Mouse (Mus musculus): ENCODE results near the gene Fcho2. TPM values are rescaled to one million over a fixed set of nuclear protein-coding genes. Genes with fewer than 3 reads are reported as not detected.

Gene Fcho2
- polyA plus RNA-seq, 1 experiment from 2014 or later: 43.2 TPM

DNA sequence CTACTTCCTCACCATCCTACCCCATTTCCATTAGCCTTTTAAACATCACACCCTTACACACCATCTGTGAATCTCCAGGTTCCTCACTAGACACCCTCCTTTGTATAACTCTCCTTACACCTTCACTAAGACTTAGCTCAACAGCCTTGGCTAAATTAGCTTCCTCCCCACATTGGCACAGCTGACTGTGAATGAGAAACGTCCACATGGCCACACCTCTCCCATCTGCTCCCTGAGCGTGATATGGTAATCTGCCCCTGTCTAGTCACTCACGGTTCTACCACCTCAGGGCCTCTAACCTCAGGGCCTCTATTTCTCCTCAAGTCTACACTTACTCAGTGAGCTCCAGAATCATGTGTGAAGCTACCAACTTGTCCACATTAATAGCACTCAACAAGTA lies 82.0 kb downstream of the Fcho2 start:
- no peak overlapping the region for H3K4me2 ChIP-seq (ENCODE audit: low read depth, low read length)
- no peak overlapping the region for H3K9ac ChIP-seq (ENCODE audit: low read length)
- H3K4me3 ChIP-seq (ENCODE audit: low read length): no peak overlapping the region
- H3K27me3 ChIP-seq (ENCODE audit: control insufficient read depth, insufficient read depth, low read depth, low read length): no peaks in the 10 kb centered on the region
- H3K4me1 ChIP-seq (replicated peaks; ENCODE audit: control insufficient read depth, insufficient read depth, low read length): no peaks in the 10 kb centered on the region
- 56% methylated on average over 3 of the region's 3 CpGs for WGBS
- no peaks in the 10 kb centered on the region for H3K9me3 ChIP-seq (ENCODE audit: control insufficient read depth, low read length)
- H3K27ac ChIP-seq (ENCODE audit: low read length): no peak overlapping the region
- peaks cover 27% of the 10 kb centered on the region for H3K36me3 ChIP-seq (ENCODE audit: control insufficient read depth, insufficient read depth, low read length)
- ATAC-seq (ENCODE audit: low read depth): no peak

DNA sequence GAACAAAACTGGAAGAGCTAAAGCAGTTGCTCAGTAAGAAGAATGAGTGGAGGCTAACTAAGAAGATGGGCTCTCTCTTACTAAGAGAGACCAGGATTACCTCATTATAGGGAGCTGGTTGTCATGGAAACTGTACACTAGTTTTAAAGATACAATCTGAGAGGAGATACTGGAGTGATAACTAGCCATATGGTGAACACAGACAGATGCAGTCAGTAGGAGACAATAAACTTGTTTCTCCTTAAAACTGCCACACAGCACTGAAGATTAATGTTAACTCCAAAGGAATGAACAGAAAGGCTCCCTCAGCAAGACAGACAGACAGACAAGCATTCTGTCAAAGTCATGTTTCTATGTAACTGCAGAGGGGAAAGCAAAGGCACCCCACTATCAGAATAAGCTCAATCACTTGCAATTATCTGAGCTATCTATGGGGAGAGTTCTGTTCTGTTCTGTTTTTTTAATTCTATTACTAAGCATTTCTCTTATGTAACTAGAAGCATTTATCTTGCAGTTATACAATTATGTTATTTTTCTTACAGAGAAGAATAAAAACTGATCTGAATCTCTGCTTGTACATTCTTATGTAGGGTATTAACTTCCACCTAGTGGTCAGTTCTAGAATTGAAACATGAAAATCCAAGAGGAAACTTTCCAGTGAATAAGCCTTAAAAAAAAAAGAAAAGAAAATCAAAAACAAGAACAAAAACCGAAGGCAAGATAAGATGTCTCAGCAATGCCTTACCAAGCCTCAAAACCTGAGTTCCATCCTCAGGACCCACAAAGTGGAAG lies 85.8 kb downstream of the Fcho2 start:
- Histone ChIP-seq H3K27ac (ENCODE audit: low read length) (no peak overlapping the region), H3K4me1 (replicated peaks; ENCODE audit: control insufficient read depth, insufficient read depth, low read length) (no peaks in the 10 kb centered on the region), H3K9me3 (ENCODE audit: control insufficient read depth, low read length) (no peaks in the 10 kb centered on the region), H3K36me3 (ENCODE audit: control insufficient read depth, insufficient read depth, low read length) (peaks cover 32% of the 10 kb centered on the region), H3K27me3 (ENCODE audit: control insufficient read depth, insufficient read depth, low read depth, low read length) (no peaks in the 10 kb centered on the region), H3K9ac (ENCODE audit: low read length) (no peak overlapping the region), H3K4me3 (ENCODE audit: low read length) (no peak overlapping the region), H3K4me2 (ENCODE audit: low read depth, low read length) (no peak overlapping the region)
- ATAC-seq (ENCODE audit: low read depth): no peak
- WGBS: 64% methylated on average over 1 of the region's 1 CpGs

DNA sequence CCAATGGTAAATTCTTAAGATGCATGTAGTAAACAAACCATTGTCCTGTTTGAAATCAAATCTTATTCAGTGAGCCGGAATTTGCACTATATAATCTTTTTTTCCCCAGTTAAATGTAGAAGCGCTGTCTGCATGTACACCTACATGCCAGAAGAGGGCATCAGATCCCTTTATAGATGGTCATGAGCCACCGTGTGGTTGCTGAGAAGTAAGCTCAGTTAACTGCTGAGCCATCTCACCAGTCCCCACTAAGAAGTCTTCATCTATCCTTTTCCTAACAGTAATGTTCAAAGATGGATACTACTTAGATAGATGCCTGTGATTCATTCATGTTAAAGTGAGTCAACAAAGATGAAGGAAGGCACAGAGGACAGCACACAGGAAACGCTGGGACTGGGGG lies 88.8 kb downstream of the Fcho2 start:
- peaks cover 20% of the 10 kb centered on the region for H3K36me3 ChIP-seq (ENCODE audit: control insufficient read depth, insufficient read depth, low read length)
- no peak overlapping the region for H3K4me2 ChIP-seq (ENCODE audit: low read depth, low read length)
- H3K4me1 ChIP-seq (replicated peaks; ENCODE audit: control insufficient read depth, insufficient read depth, low read length): no peaks in the 10 kb centered on the region
- H3K4me3 ChIP-seq (ENCODE audit: low read length): no peak overlapping the region
- H3K27ac ChIP-seq (ENCODE audit: low read length): no peak overlapping the region
- H3K27me3 ChIP-seq (ENCODE audit: control insufficient read depth, insufficient read depth, low read depth, low read length): no peaks in the 10 kb centered on the region
- no peak for ATAC-seq (ENCODE audit: low read depth)
- no peak overlapping the region for H3K9ac ChIP-seq (ENCODE audit: low read length)
- no peaks in the 10 kb centered on the region for H3K9me3 ChIP-seq (ENCODE audit: control insufficient read depth, low read length)
- 56% methylated on average over 4 of the region's 4 CpGs for WGBS

DNA sequence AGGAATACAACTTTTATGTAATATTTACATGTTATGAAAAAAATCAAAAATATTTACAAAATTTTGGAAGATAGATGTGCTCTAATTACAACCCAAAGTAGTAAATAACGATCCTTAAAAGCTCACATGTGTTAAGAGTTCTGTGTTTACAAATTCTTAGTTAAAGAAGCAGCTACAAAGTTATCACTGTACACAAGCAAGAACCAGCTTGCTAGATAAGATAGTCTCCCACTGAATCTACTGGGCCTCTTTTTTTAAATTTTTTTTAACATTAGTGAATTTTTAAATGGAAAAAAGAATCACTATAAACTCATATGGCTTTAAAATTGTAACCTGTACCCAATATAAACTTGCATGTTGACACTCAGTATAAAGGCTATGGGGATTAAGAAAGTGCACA lies 91.8 kb downstream of the Fcho2 start:
- H3K27me3 ChIP-seq (ENCODE audit: control insufficient read depth, insufficient read depth, low read depth, low read length): no peaks in the 10 kb centered on the region
- ATAC-seq (ENCODE audit: low read depth): no peak
- H3K9me3 ChIP-seq (ENCODE audit: control insufficient read depth, low read length): no peaks in the 10 kb centered on the region
- no peak overlapping the region for H3K4me2 ChIP-seq (ENCODE audit: low read depth, low read length)
- H3K27ac ChIP-seq (ENCODE audit: low read length): no peak overlapping the region
- WGBS: 85% methylated on average over 1 of the region's 1 CpGs
- peaks cover 11% of the 10 kb centered on the region for H3K36me3 ChIP-seq (ENCODE audit: control insufficient read depth, insufficient read depth, low read length)
- no peak overlapping the region for H3K4me3 ChIP-seq (ENCODE audit: low read length)
- H3K9ac ChIP-seq (ENCODE audit: low read length): no peak overlapping the region
- no peaks in the 10 kb centered on the region for H3K4me1 ChIP-seq (replicated peaks; ENCODE audit: control insufficient read depth, insufficient read depth, low read length)

DNA sequence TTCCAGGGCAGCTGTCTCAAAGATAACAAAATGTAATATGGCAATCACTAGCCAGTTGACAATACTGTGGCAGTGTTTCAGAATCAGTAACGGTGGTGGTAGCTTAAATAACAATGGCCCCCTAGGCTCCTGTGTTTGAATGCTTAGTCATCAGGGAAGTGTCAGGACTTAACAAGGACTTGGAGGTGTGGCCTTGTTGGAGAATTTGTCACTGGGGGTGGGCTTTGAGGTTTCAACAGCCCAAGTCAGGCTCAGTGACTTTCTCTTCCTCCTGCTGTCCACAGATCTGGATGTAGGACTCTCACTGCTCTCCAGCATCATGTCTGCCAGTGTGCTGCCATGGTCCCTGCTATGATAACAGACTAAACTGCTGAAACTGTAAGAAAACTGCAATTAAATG lies 93.0 kb downstream of the Fcho2 start:
- no peak overlapping the region for H3K27ac ChIP-seq (ENCODE audit: low read length)
- ATAC-seq (ENCODE audit: low read depth): no peak
- no peaks in the 10 kb centered on the region for H3K9me3 ChIP-seq (ENCODE audit: control insufficient read depth, low read length)
- H3K4me1 ChIP-seq (replicated peaks; ENCODE audit: control insufficient read depth, insufficient read depth, low read length): no peaks in the 10 kb centered on the region
- H3K36me3 ChIP-seq (ENCODE audit: control insufficient read depth, insufficient read depth, low read length): peaks cover 11% of the 10 kb centered on the region
- no peak overlapping the region for H3K9ac ChIP-seq (ENCODE audit: low read length)
- WGBS: 74% methylated on average over 1 of the region's 1 CpGs
- no peak overlapping the region for H3K4me3 ChIP-seq (ENCODE audit: low read length)
- H3K4me2 ChIP-seq (ENCODE audit: low read depth, low read length): no peak overlapping the region
- no peaks in the 10 kb centered on the region for H3K27me3 ChIP-seq (ENCODE audit: control insufficient read depth, insufficient read depth, low read depth, low read length)

DNA sequence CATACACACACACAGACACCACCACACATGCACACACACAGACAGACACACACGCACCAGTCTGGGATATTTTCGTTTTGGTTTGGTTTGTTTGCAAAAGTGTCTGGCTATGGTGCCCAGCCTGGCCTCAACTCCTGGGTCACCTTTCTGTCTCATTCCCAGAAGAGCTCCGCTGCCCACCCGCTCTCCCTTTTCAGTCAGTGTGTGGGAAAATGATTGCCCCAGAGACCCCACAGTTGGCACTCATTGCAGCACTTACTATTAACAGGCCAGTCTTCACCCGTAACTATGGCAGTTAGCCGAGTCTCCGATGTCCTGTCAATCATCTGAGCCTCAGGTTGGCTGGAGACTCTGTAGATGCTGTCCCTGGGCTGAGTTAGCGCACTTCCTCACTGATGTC lies 99.1 kb downstream of the Fcho2 start:
- Histone ChIP-seq H3K9ac (ENCODE audit: low read length) (no peak overlapping the region), H3K4me2 (ENCODE audit: low read depth, low read length) (no peak overlapping the region), H3K4me3 (ENCODE audit: low read length) (no peak overlapping the region), H3K4me1 (replicated peaks; ENCODE audit: control insufficient read depth, insufficient read depth, low read length) (no peaks in the 10 kb centered on the region; the same call in 1 of the 2 replicates), H3K36me3 (ENCODE audit: control insufficient read depth, insufficient read depth, low read length) (no peaks in the 10 kb centered on the region), H3K27ac (ENCODE audit: low read length) (peak overlapping the region; percentile 25; the same call in 1 of the 2 replicates), H3K9me3 (ENCODE audit: control insufficient read depth, low read length) (no peaks in the 10 kb centered on the region), H3K27me3 (ENCODE audit: control insufficient read depth, insufficient read depth, low read depth, low read length) (no peaks in the 10 kb centered on the region)
- peak; percentile 24; the same call in 1 of the 2 replicates for ATAC-seq (ENCODE audit: low read depth)
- WGBS: 64% methylated on average over 8 of the region's 8 CpGs

DNA sequence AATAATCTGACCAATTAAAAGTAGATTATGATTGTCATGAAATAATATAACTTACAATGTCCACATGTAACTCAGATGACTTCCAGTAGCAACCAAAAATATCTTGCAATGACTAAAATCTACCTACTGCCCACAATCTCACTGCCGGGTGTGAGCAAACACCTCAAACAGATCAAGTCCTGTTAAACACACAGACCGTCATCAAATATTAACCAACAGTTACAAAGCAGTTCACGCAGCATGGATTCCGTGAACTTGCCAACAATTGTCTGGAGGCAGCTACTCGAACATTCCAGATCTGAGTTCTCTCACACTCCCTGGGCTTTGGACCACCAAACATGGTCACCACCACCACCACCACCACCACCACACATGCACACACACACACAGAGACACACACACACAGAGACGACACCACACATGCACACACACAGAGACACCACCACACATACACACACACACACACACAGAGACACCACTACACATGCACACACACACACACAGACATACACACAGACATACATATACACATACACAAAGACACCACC lies 99.7 kb downstream of the Fcho2 start:
- H3K4me3 ChIP-seq (ENCODE audit: low read length): no peak overlapping the region
- peak overlapping the region; percentile 25; the same call in 1 of the 2 replicates for H3K27ac ChIP-seq (ENCODE audit: low read length)
- ATAC-seq (ENCODE audit: low read depth): peak; percentile 66
- no peaks in the 10 kb centered on the region for H3K27me3 ChIP-seq (ENCODE audit: control insufficient read depth, insufficient read depth, low read depth, low read length)
- H3K9me3 ChIP-seq (ENCODE audit: control insufficient read depth, low read length): no peaks in the 10 kb centered on the region
- no peak overlapping the region for H3K4me2 ChIP-seq (ENCODE audit: low read depth, low read length)
- WGBS: 52% methylated on average over 6 of the region's 6 CpGs
- no peaks in the 10 kb centered on the region for H3K36me3 ChIP-seq (ENCODE audit: control insufficient read depth, insufficient read depth, low read length)
- H3K9ac ChIP-seq (ENCODE audit: low read length): no peak overlapping the region
- peaks cover 3% of the 10 kb centered on the region for H3K4me1 ChIP-seq (replicated peaks; ENCODE audit: control insufficient read depth, insufficient read depth, low read length)

DNA sequence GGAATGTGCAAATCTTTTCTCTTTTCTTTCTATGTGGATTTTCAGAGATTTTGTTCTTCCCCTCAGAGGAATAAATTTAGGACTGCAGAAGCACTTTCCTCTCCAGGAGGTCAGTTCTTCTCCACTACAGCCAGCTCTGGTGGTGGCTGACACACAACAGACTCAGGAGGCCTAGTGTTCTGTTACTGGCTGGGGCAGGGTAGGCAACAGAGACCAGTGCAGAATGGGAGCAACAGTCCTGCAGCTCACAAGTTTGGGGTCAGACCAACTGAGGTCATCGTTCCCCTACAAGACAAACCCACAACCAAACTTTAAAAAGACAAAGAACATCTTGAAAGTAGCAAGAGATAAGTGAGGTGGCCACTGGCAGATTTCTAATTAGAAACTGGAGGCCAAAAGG lies 104.6 kb downstream of the Fcho2 start:
- 74% methylated on average over 1 of the region's 1 CpGs for WGBS
- H3K9ac ChIP-seq (ENCODE audit: low read length): no peak overlapping the region
- no peaks in the 10 kb centered on the region for H3K27me3 ChIP-seq (ENCODE audit: control insufficient read depth, insufficient read depth, low read depth, low read length)
- peak; percentile 53 for ATAC-seq (ENCODE audit: low read depth)
- H3K4me2 ChIP-seq (ENCODE audit: low read depth, low read length): no peak overlapping the region
- peak overlapping the region; percentile 65 for H3K27ac ChIP-seq (ENCODE audit: low read length)
- H3K9me3 ChIP-seq (ENCODE audit: control insufficient read depth, low read length): no peaks in the 10 kb centered on the region
- H3K4me3 ChIP-seq (ENCODE audit: low read length): no peak overlapping the region
- peaks cover 5% of the 10 kb centered on the region for H3K4me1 ChIP-seq (replicated peaks; ENCODE audit: control insufficient read depth, insufficient read depth, low read length)
- H3K36me3 ChIP-seq (ENCODE audit: control insufficient read depth, insufficient read depth, low read length): no peaks in the 10 kb centered on the region

DNA sequence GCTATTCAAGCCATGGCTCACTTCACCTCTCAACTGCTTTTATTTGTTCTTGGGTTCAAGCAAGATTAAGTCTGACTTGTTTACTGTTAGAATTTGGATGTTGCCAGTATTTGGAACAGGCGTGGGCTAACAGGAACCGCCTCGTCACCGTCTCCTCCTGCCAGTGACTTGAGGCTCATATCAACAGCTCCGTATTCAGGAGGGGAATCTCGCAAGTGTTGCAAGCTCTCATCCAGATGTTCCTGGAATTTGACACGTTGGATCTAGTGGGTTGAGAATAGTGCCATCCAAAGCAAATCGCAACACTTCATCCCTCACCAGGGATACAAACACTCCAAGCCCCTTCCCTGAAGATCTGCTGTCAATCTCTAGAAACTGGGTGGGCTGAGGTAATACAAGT lies 105.0 kb downstream of the Fcho2 start:
- no peaks in the 10 kb centered on the region for H3K9me3 ChIP-seq (ENCODE audit: control insufficient read depth, low read length)
- ATAC-seq (ENCODE audit: low read depth): peak; percentile 88
- H3K4me3 ChIP-seq (ENCODE audit: low read length): no peak overlapping the region
- H3K4me2 ChIP-seq (ENCODE audit: low read depth, low read length): no peak overlapping the region
- H3K4me1 ChIP-seq (replicated peaks; ENCODE audit: control insufficient read depth, insufficient read depth, low read length): peaks cover 5% of the 10 kb centered on the region
- no peaks in the 10 kb centered on the region for H3K36me3 ChIP-seq (ENCODE audit: control insufficient read depth, insufficient read depth, low read length)
- no peak overlapping the region for H3K9ac ChIP-seq (ENCODE audit: low read length)
- H3K27ac ChIP-seq (ENCODE audit: low read length): peak overlapping the region; percentile 65
- WGBS: 31% methylated on average over 8 of the region's 8 CpGs
- H3K27me3 ChIP-seq (ENCODE audit: control insufficient read depth, insufficient read depth, low read depth, low read length): no peaks in the 10 kb centered on the region
